Mouse (Mus musculus) E14TG2a.4 (cell line): ENCODE measurements around the gene Fetub.

Experiments
- CTCF ChIP-seq: conservative IDR thresholded peaks from 2 replicates; pipeline ENCODE4 v1.5.1; 2014; ENCODE audit warnings: low read length
- POU5F1 ChIP-seq: IDR thresholded peaks from 2 replicates; pipeline ENCODE4 v1.6.1; 2014; ENCODE audit warnings: low read length, borderline replicate concordance

GRCm38 (mm10) chr16:22873369-22873768, 44.8 kb upstream of the Fetub start:
- TF ChIP-seq CTCF (no peak), POU5F1 (no peak)
